Mouse (Mus musculus): Measurements from ENCODE around the gene Olfr974. TPM values are rescaled to one million over a fixed set of nuclear protein-coding genes. Genes with fewer than 3 reads are reported as not detected.

Olfr974 gene
- polyA plus RNA-seq, 1 experiment from 2014 or later = not detected

Other genes starting within 250 kb of the Olfr974 start
- not detected in 2 replicates for gene Olfr149, start 230.4 kb upstream of the Olfr974 start, polyA plus RNA-seq (2016; fragmentation: Nextera tagmentation; extraction: Ambion mirVana)
- gene Olfr965, start 226.1 kb upstream of the Olfr974 start, polyA plus RNA-seq (2016; fragmentation: Nextera tagmentation; extraction: Ambion mirVana) = not detected in 2 replicates
- not detected in 2 replicates for gene Olfr150, start 206.5 kb upstream of the Olfr974 start, polyA plus RNA-seq (2016; fragmentation: Nextera tagmentation; extraction: Ambion mirVana)
- gene Olfr967, start 191.3 kb upstream of the Olfr974 start, polyA plus RNA-seq (2016; fragmentation: Nextera tagmentation; extraction: Ambion mirVana) = not detected in 2 replicates
- not detected in 2 replicates for gene Olfr968, start 154.2 kb upstream of the Olfr974 start, polyA plus RNA-seq (2016; fragmentation: Nextera tagmentation; extraction: Ambion mirVana)
- gene Olfr969, start 146.6 kb upstream of the Olfr974 start, polyA plus RNA-seq (2016; fragmentation: Nextera tagmentation; extraction: Ambion mirVana) = not detected in 2 replicates
- gene Olfr970, start 128.6 kb upstream of the Olfr974 start, polyA plus RNA-seq (2016; fragmentation: Nextera tagmentation; extraction: Ambion mirVana) = not detected in 2 replicates
- gene Olfr971, start 100.6 kb upstream of the Olfr974 start, polyA plus RNA-seq (2016; fragmentation: Nextera tagmentation; extraction: Ambion mirVana) = not detected in 2 replicates
- not detected in 2 replicates for gene Olfr972, start 71.1 kb upstream of the Olfr974 start, polyA plus RNA-seq (2016; fragmentation: Nextera tagmentation; extraction: Ambion mirVana)
- gene Olfr229, start 30.2 kb upstream of the Olfr974 start, polyA plus RNA-seq (2016; fragmentation: Nextera tagmentation; extraction: Ambion mirVana) = not detected in 2 replicates
- 0.06 TPM in 1 of 2 replicates, not detected in the other for gene Olfr975, start 14.5 kb downstream of the Olfr974 start, polyA plus RNA-seq (2016; fragmentation: Nextera tagmentation; extraction: Ambion mirVana)
- not detected in 2 replicates for gene Olfr976, start 23.6 kb downstream of the Olfr974 start, polyA plus RNA-seq (2016; fragmentation: Nextera tagmentation; extraction: Ambion mirVana)
- not detected in 2 replicates for gene Olfr978, start 54.6 kb downstream of the Olfr974 start, polyA plus RNA-seq (2016; fragmentation: Nextera tagmentation; extraction: Ambion mirVana)
- not detected in 2 replicates for gene Olfr979, start 66.0 kb downstream of the Olfr974 start, polyA plus RNA-seq (2016; fragmentation: Nextera tagmentation; extraction: Ambion mirVana)
- gene Olfr980, start 72.1 kb downstream of the Olfr974 start, polyA plus RNA-seq (2016; fragmentation: Nextera tagmentation; extraction: Ambion mirVana) = not detected in 2 replicates
- gene Olfr981, start 84.0 kb downstream of the Olfr974 start, polyA plus RNA-seq (2016; fragmentation: Nextera tagmentation; extraction: Ambion mirVana) = not detected in 2 replicates
- not detected in 2 replicates for gene Olfr982, start 136.3 kb downstream of the Olfr974 start, polyA plus RNA-seq (2016; fragmentation: Nextera tagmentation; extraction: Ambion mirVana)
- not detected in 2 replicates for gene Olfr983, start 156.1 kb downstream of the Olfr974 start, polyA plus RNA-seq (2016; fragmentation: Nextera tagmentation; extraction: Ambion mirVana)
- gene Olfr984, start 176.7 kb downstream of the Olfr974 start, polyA plus RNA-seq (2016; fragmentation: Nextera tagmentation; extraction: Ambion mirVana) = not detected in 2 replicates
- not detected in 2 replicates for gene Olfr985, start 192.7 kb downstream of the Olfr974 start, polyA plus RNA-seq (2016; fragmentation: Nextera tagmentation; extraction: Ambion mirVana)
- gene Tmem225, start 210.6 kb downstream of the Olfr974 start, polyA plus RNA-seq (2016; fragmentation: Nextera tagmentation; extraction: Ambion mirVana) = not detected in 2 replicates
- gene Olfr986, start 243.4 kb downstream of the Olfr974 start, polyA plus RNA-seq (2016; fragmentation: Nextera tagmentation; extraction: Ambion mirVana) = not detected in 2 replicates

All from forebrain, embryonic 12.5 days (tissue).